Mouse (Mus musculus): ENCODE measurements around the gene Pknox1.

GRCm38 (mm10) chr17:31576394-31577175 lies 12.1 kb downstream of the Pknox1 start:
- no peak for TF ChIP-seq POLR2A (IDR thresholded peaks at IDR 0.05; ENCODE audit: extremely low read depth, insufficient read depth, low read length)
- TF ChIP-seq CTCF (IDR thresholded peaks at IDR 0.05; ENCODE audit: extremely low read depth, insufficient read depth, low read length) = no peak

Data from cortical plate, adult 2 months (tissue).